Mouse (Mus musculus) embryonic facial prominence, embryonic 10.5 days (tissue): ENCODE measurements at regions not wholly inside any gene's neighbourhood (a gene's known extent, or its start where the extent isn't known, plus 50 kb on each side); places are given as distances from the start of the nearest gene placed in this dataset.
A peak's percentile ranks its signal among the peaks of the same experiment; 100 is the strongest.

ENCODE experiments used
- DNase-seq: peaks from one replicate; pipeline ENCODE4 v3.0.0-alpha.2; 2017; ENCODE audit warnings: low spot score
- H3K27ac ChIP-seq: fragments of 300-500 bp; sonication (generic); replicated peaks from 2 replicates; pipeline ENCODE4 v1.5.1; 2016; ENCODE audit warnings: mild to moderate bottlenecking
- H3K27me3 ChIP-seq: fragments of 300-500 bp; sonication (generic); replicated peaks from 2 replicates; pipeline ENCODE4 v1.6.1; 2016; ENCODE audit warnings: low read depth, mild to moderate bottlenecking; ENCODE audit not compliant: poor library complexity, severe bottlenecking
- H3K36me3 ChIP-seq: fragments of 300-500 bp; sonication (generic); replicated peaks from 2 replicates; pipeline ENCODE4 v1.6.1; 2016; ENCODE audit warnings: mild to moderate bottlenecking, moderate library complexity
- H3K4me1 ChIP-seq: fragments of 300-500 bp; sonication (generic); 2 replicates; pipeline ENCODE4 v1.6.1; 2016
- H3K4me3 ChIP-seq: fragments of 300-500 bp; sonication (generic); 2 replicates; pipeline ENCODE4 v1.5.1; 2016; ENCODE audit warnings: mild to moderate bottlenecking, moderate library complexity
- H3K9me3 ChIP-seq: fragments of 300-500 bp; sonication (generic); 2 replicates; pipeline ENCODE4 v1.6.1; 2016; ENCODE audit warnings: mild to moderate bottlenecking
- WGBS: fragments of 180-500 bp; shearing (Covaris S2); methylation state at CpG from one replicate; pipeline ENCODE4 v1.1.7; 2016; 5-methylcytosine and 5-hydroxymethylcytosine counted together

- Histone ChIP-seq H3K4me1 (no peaks in the 10 kb centered on the region), H3K9me3 (no peaks in the 10 kb centered on the region), H3K36me3 (no peaks in the 10 kb centered on the region), H3K27ac (no peak overlapping the region), H3K27me3 (no peaks in the 10 kb centered on the region), H3K4me3 (peak overlapping the region; percentile 41)
- 12% methylated on average over 18 of the region's 18 CpGs for WGBS
- peak; percentile 77 for DNase-seq
Observed at GRCm38 (mm10) chr3:14381421-14381992, 99.0 kb upstream of the Slc7a12 start.

- Histone ChIP-seq H3K4me1 (no peaks in the 10 kb centered on the region), H3K36me3 (no peaks in the 10 kb centered on the region), H3K27ac (no peak overlapping the region), H3K9me3 (no peaks in the 10 kb centered on the region), H3K4me3 (no peak overlapping the region), H3K27me3 (no peaks in the 10 kb centered on the region)
- no peak for DNase-seq
- WGBS, result 82% methylated on average over 1 of the region's 1 CpGs
Observed at GRCm38 (mm10) chr3:14390656-14391055, 89.8 kb upstream of the Slc7a12 start.

- no peaks in the 10 kb centered on the region for H3K9me3 ChIP-seq
- no peaks in the 10 kb centered on the region for H3K36me3 ChIP-seq
- no peaks in the 10 kb centered on the region for H3K27me3 ChIP-seq
- H3K27ac ChIP-seq, result no peak overlapping the region
- H3K4me3 ChIP-seq, result no peak overlapping the region
- WGBS, result 91% methylated on average over 3 of the region's 3 CpGs
- no peaks in the 10 kb centered on the region for H3K4me1 ChIP-seq
- DNase-seq, result no peak
Observed at GRCm38 (mm10) chr3:14398676-14399075, 81.8 kb upstream of the Slc7a12 start.

- H3K27ac ChIP-seq, result no peak overlapping the region
- no peaks in the 10 kb centered on the region for H3K27me3 ChIP-seq
- no peaks in the 10 kb centered on the region for H3K9me3 ChIP-seq
- H3K4me3 ChIP-seq, result no peak overlapping the region
- no peaks in the 10 kb centered on the region for H3K36me3 ChIP-seq
- 79% methylated on average over 1 of the region's 1 CpGs for WGBS
- DNase-seq, result no peak
- no peaks in the 10 kb centered on the region for H3K4me1 ChIP-seq
Observed at GRCm38 (mm10) chr3:14408435-14409125, 71.9 kb upstream of the Slc7a12 start.
